Mouse (Mus musculus) Muller cell, postnatal 12 days (primary cell): ENCODE results near the gene Gsn.
A peak's percentile ranks its signal among the peaks of the same experiment; 100 is the strongest.

Source experiments
- DNase-seq: peaks from one replicate; pipeline ENCODE4 v3.0.0-alpha.2; 2015; ENCODE audit errors: inconsistent ontology term

Gene Gsn

GRCm38 (mm10) chr2:35278371-35279210 lies 22.4 kb downstream of the Gsn start:
- no peak for DNase-seq

GRCm38 (mm10) chr2:35280001-35280400 lies 23.8 kb downstream of the Gsn start:
- no peak for DNase-seq

GRCm38 (mm10) chr2:35282214-35282613 lies 26.0 kb downstream of the Gsn start:
- no peak for DNase-seq

GRCm38 (mm10) chr2:35283997-35284396 lies 27.8 kb downstream of the Gsn start:
- no peak for DNase-seq

- no peak for DNase-seq
Observed at GRCm38 (mm10) chr2:35285209-35285608, 29.0 kb downstream of the Gsn start.

GRCm38 (mm10) chr2:35287017-35287620 lies 30.9 kb downstream of the Gsn start:
- no peak for DNase-seq

- peak; percentile 61 for DNase-seq
Observed at GRCm38 (mm10) chr2:35288758-35289635, 32.8 kb downstream of the Gsn start.

GRCm38 (mm10) chr2:35291856-35292255 lies 35.7 kb downstream of the Gsn start:
- no peak for DNase-seq

GRCm38 (mm10) chr2:35292700-35293099 lies 36.5 kb downstream of the Gsn start:
- DNase-seq, result no peak

GRCm38 (mm10) chr2:35293291-35293690 lies 37.1 kb downstream of the Gsn start:
- DNase-seq, result no peak

GRCm38 (mm10) chr2:35297703-35298332 lies 41.6 kb downstream of the Gsn start:
- peak; percentile 63 for DNase-seq

GRCm38 (mm10) chr2:35299437-35299836 lies 43.3 kb downstream of the Gsn start:
- DNase-seq, result no peak

- no peak for DNase-seq
Observed at GRCm38 (mm10) chr2:35302049-35302885, 46.1 kb downstream of the Gsn start.

- no peak for DNase-seq
Observed at GRCm38 (mm10) chr2:35308166-35308565, 52.0 kb downstream of the Gsn start.

GRCm38 (mm10) chr2:35309906-35310493 lies 53.8 kb downstream of the Gsn start:
- no peak for DNase-seq

GRCm38 (mm10) chr2:35314300-35314699 lies 58.1 kb downstream of the Gsn start:
- no peak for DNase-seq

GRCm38 (mm10) chr2:35317604-35318003 lies 61.4 kb downstream of the Gsn start:
- DNase-seq, result no peak

- DNase-seq, result no peak
Observed at GRCm38 (mm10) chr2:35318405-35318804, 62.2 kb downstream of the Gsn start.

- DNase-seq, result no peak
Observed at GRCm38 (mm10) chr2:35320399-35320798, 64.2 kb downstream of the Gsn start.

- peak; percentile 46 for DNase-seq
Observed at GRCm38 (mm10) chr2:35322404-35323164, 66.4 kb downstream of the Gsn start.
